Mouse (Mus musculus): ENCODE data around the gene Gm3435. TPM values are rescaled to one million over a fixed set of nuclear protein-coding genes. Genes with fewer than 3 reads are reported as not detected.
"Not testable (repeated sequence)": the region's sequence is repeated elsewhere in the genome, so short reads cannot be mapped to it uniquely, and the experiment has no call there.

The Gm3435 gene
- polyA plus RNA-seq, 1 experiment from 2014 or later: 6.7 TPM

GRCm38 (mm10) chr17:14992522-14993138, 17.3 kb upstream of the Gm3435 start:
- not testable (repeated sequence) for DNase-seq (ENCODE audit: low spot score); H3K27me3 ChIP-seq (replicated peaks; ENCODE audit: control insufficient read depth, insufficient read depth, low read length); H3K4me1 ChIP-seq (ENCODE audit: control insufficient read depth, insufficient read depth, low read length)

GRCm38 (mm10) chr17:14993139-14993832, 16.7 kb upstream of the Gm3435 start:
- ATAC-seq: peak; percentile 95
- H3K4me2 ChIP-seq (ENCODE audit: low read length): not testable (repeated sequence)
- WGBS: no CpG with 5 or more reads among the region's 47 CpGs

More at GRCm38 (mm10) chr17:14992522-14993138, 17.3 kb upstream of the Gm3435 start:
- H3K9me3 ChIP-seq (replicated peaks; ENCODE audit: control insufficient read depth, low read length); H3K4me3 ChIP-seq (ENCODE audit: low read depth, low read length); H3K9ac ChIP-seq (ENCODE audit: low read length); H3K36me3 ChIP-seq (ENCODE audit: control insufficient read depth, insufficient read depth, low read length); H3K27ac ChIP-seq (ENCODE audit: low read depth, low read length); H3K4me2 ChIP-seq (ENCODE audit: low read length): not testable (repeated sequence)
- WGBS: no CpG with 5 or more reads among the region's 98 CpGs
- peak; percentile 78 for ATAC-seq

GRCm38 (mm10) chr17:14994140-14994539, 15.8 kb upstream of the Gm3435 start:
- not testable (repeated sequence) for H3K27ac ChIP-seq (ENCODE audit: low read depth, low read length); H3K9ac ChIP-seq (ENCODE audit: low read length); H3K36me3 ChIP-seq (ENCODE audit: control insufficient read depth, insufficient read depth, low read length); H3K4me3 ChIP-seq (ENCODE audit: low read depth, low read length); ATAC-seq; H3K4me2 ChIP-seq (ENCODE audit: low read length); H3K27me3 ChIP-seq (replicated peaks; ENCODE audit: control insufficient read depth, insufficient read depth, low read length); H3K4me1 ChIP-seq (ENCODE audit: control insufficient read depth, insufficient read depth, low read length); H3K9me3 ChIP-seq (replicated peaks; ENCODE audit: control insufficient read depth, low read length); DNase-seq (ENCODE audit: low spot score)
- no CpG with 5 or more reads among the region's 5 CpGs for whole genome bisulfite sequencing

More at GRCm38 (mm10) chr17:14993139-14993832, 16.7 kb upstream of the Gm3435 start:
- not testable (repeated sequence) for H3K4me3 ChIP-seq (ENCODE audit: low read depth, low read length); H3K9ac ChIP-seq (ENCODE audit: low read length); H3K9me3 ChIP-seq (replicated peaks; ENCODE audit: control insufficient read depth, low read length); H3K27me3 ChIP-seq (replicated peaks; ENCODE audit: control insufficient read depth, insufficient read depth, low read length); H3K36me3 ChIP-seq (ENCODE audit: control insufficient read depth, insufficient read depth, low read length); DNase-seq (ENCODE audit: low spot score); H3K4me1 ChIP-seq (ENCODE audit: control insufficient read depth, insufficient read depth, low read length); H3K27ac ChIP-seq (ENCODE audit: low read depth, low read length)

GRCm38 (mm10) chr17:15000047-15000446, 9.9 kb upstream of the Gm3435 start:
- H3K9ac ChIP-seq (ENCODE audit: low read length); H3K4me3 ChIP-seq (ENCODE audit: low read depth, low read length); H3K9me3 ChIP-seq (replicated peaks; ENCODE audit: control insufficient read depth, low read length); H3K4me2 ChIP-seq (ENCODE audit: low read length); ATAC-seq; DNase-seq (ENCODE audit: low spot score); H3K27ac ChIP-seq (ENCODE audit: low read depth, low read length); H3K36me3 ChIP-seq (ENCODE audit: control insufficient read depth, insufficient read depth, low read length); H3K4me1 ChIP-seq (ENCODE audit: control insufficient read depth, insufficient read depth, low read length); H3K27me3 ChIP-seq (replicated peaks; ENCODE audit: control insufficient read depth, insufficient read depth, low read length): not testable (repeated sequence)
- WGBS: no CpG with 5 or more reads among the region's 4 CpGs

GRCm38 (mm10) chr17:15009088-15009487, 888 bp upstream of the Gm3435 start:
- WGBS: no CpG with 5 or more reads among the region's 3 CpGs
- DNase-seq (ENCODE audit: low spot score); H3K36me3 ChIP-seq (ENCODE audit: control insufficient read depth, insufficient read depth, low read length); H3K9me3 ChIP-seq (replicated peaks; ENCODE audit: control insufficient read depth, low read length); H3K4me2 ChIP-seq (ENCODE audit: low read length); H3K4me3 ChIP-seq (ENCODE audit: low read depth, low read length); H3K27ac ChIP-seq (ENCODE audit: low read depth, low read length); H3K4me1 ChIP-seq (ENCODE audit: control insufficient read depth, insufficient read depth, low read length); ATAC-seq; H3K9ac ChIP-seq (ENCODE audit: low read length); H3K27me3 ChIP-seq (replicated peaks; ENCODE audit: control insufficient read depth, insufficient read depth, low read length): not testable (repeated sequence)

GRCm38 (mm10) chr17:15021503-15022220, 11.7 kb downstream of the Gm3435 start:
- not testable (repeated sequence) for H3K36me3 ChIP-seq (ENCODE audit: control insufficient read depth, insufficient read depth, low read length); H3K27ac ChIP-seq (ENCODE audit: low read depth, low read length); H3K4me2 ChIP-seq (ENCODE audit: low read length); H3K4me3 ChIP-seq (ENCODE audit: low read depth, low read length); H3K27me3 ChIP-seq (replicated peaks; ENCODE audit: control insufficient read depth, insufficient read depth, low read length); ATAC-seq; DNase-seq (ENCODE audit: low spot score); H3K4me1 ChIP-seq (ENCODE audit: control insufficient read depth, insufficient read depth, low read length); H3K9ac ChIP-seq (ENCODE audit: low read length); H3K9me3 ChIP-seq (replicated peaks; ENCODE audit: control insufficient read depth, low read length)
- 83% methylated on average over 3 of the region's 3 CpGs for WGBS

- not testable (repeated sequence) for DNase-seq (ENCODE audit: low spot score); H3K9ac ChIP-seq (ENCODE audit: low read length); H3K9me3 ChIP-seq (replicated peaks; ENCODE audit: control insufficient read depth, low read length); H3K4me1 ChIP-seq (ENCODE audit: control insufficient read depth, insufficient read depth, low read length); H3K36me3 ChIP-seq (ENCODE audit: control insufficient read depth, insufficient read depth, low read length); H3K4me3 ChIP-seq (ENCODE audit: low read depth, low read length); H3K27ac ChIP-seq (ENCODE audit: low read depth, low read length); H3K4me2 ChIP-seq (ENCODE audit: low read length); H3K27me3 ChIP-seq (replicated peaks; ENCODE audit: control insufficient read depth, insufficient read depth, low read length)
- no CpG with 5 or more reads among the region's 97 CpGs for whole genome bisulfite sequencing
- ATAC-seq: peak; percentile 80
Measured at GRCm38 (mm10) chr17:15023878-15024492, 14.0 kb downstream of the Gm3435 start.

GRCm38 (mm10) chr17:15024502-15025193, 14.7 kb downstream of the Gm3435 start:
- no CpG with 5 or more reads among the region's 48 CpGs for WGBS
- H3K4me3 ChIP-seq (ENCODE audit: low read depth, low read length); DNase-seq (ENCODE audit: low spot score): not testable (repeated sequence)

More at GRCm38 (mm10) chr17:15024502-15025193, 14.7 kb downstream of the Gm3435 start:
- not testable (repeated sequence) for H3K36me3 ChIP-seq (ENCODE audit: control insufficient read depth, insufficient read depth, low read length); H3K27me3 ChIP-seq (replicated peaks; ENCODE audit: control insufficient read depth, insufficient read depth, low read length); H3K27ac ChIP-seq (ENCODE audit: low read depth, low read length); H3K9ac ChIP-seq (ENCODE audit: low read length); H3K4me2 ChIP-seq (ENCODE audit: low read length); H3K4me1 ChIP-seq (ENCODE audit: control insufficient read depth, insufficient read depth, low read length); H3K9me3 ChIP-seq (replicated peaks; ENCODE audit: control insufficient read depth, low read length)
- peak; percentile 95 for ATAC-seq

Data from forebrain, embryonic 14.5 days (tissue).